Mouse (Mus musculus) lung, adult 2 months (tissue): ENCODE results near the gene Pias3. TPM values are rescaled to one million over a fixed set of nuclear protein-coding genes. Genes with fewer than 3 reads are reported as not detected.
"Not testable (repeated sequence)": the region's sequence is repeated elsewhere in the genome, so short reads cannot be mapped to it uniquely, and the experiment has no call there.

ENCODE experiments used
- DNase-seq: peaks from one replicate; pipeline ENCODE4 v3.0.0; 2022
- H3K4me1 ChIP-seq: fragments of 200-500 bp; 2 replicates; pipeline ENCODE4 v1.6.1; 2011; ENCODE audit warnings: low read length; ENCODE audit not compliant: control insufficient read depth, insufficient read depth
- H3K4me3 ChIP-seq: fragments of 200-500 bp; replicated peaks from 2 replicates; pipeline ENCODE3; 2011; ENCODE audit warnings: low read depth, mild to moderate bottlenecking, control low read depth, low read length; ENCODE audit errors: extremely low read depth
- CTCF ChIP-seq: fragments of 200-500 bp; IDR thresholded peaks from 2 replicates; pipeline ENCODE4 v1.5.1; 2011; ENCODE audit warnings: mild to moderate bottlenecking, low read length, control low read depth; ENCODE audit not compliant: insufficient read depth
- POLR2A ChIP-seq: fragments of 200-500 bp; IDR thresholded peaks from 2 replicates; pipeline ENCODE4 v1.6.1; 2011; ENCODE audit warnings: low read depth, mild to moderate bottlenecking, control low read depth, low read length, borderline replicate concordance; ENCODE audit errors: extremely low read depth
- WGBS: fragments of 180-500 bp; shearing (Covaris S2); methylation state at CpG from one replicate; pipeline ENCODE4 v1.1.7; 2018; 5-methylcytosine and 5-hydroxymethylcytosine counted together
- polyA plus RNA-seq: library from polyadenylated mRNA; depleted of rRNA; stranded (reverse); fragments of >200 nt; gene quantifications from 2 replicates; pipeline ENCODE4 v1.2.3, GENCODE M21; 2012

The Pias3 gene
- polyA plus RNA-seq, 1 experiment: 44.1 TPM

DNA sequence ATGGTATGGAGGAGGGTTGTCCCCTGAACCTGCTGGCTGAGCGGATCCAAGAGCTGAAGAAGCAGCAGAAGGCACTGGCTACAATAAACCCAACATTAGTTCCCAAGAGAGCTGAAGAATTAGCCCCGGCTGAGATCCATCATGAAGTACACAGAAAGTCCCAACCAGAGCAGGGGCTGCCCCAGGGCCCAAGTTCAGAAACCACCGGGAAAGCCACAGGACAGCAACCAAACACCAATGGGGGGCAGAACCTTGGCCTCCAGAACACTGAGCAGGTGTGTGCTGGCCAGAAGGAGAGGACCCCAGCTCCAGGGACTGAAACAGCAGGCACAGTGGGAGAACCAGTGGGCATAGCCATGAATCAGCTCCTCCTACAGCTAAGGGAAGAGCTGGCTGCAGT, 12.7 kb upstream of the Pias3 start:
- WGBS: 93% methylated on average over 3 of the region's 3 CpGs
- no peak for TF ChIP-seq POLR2A
- no peak for TF ChIP-seq CTCF
- Histone ChIP-seq H3K4me1 (no peaks in the 10 kb centered on the region), H3K4me3 (no peak overlapping the region)
- DNase-seq: no peak

DNA sequence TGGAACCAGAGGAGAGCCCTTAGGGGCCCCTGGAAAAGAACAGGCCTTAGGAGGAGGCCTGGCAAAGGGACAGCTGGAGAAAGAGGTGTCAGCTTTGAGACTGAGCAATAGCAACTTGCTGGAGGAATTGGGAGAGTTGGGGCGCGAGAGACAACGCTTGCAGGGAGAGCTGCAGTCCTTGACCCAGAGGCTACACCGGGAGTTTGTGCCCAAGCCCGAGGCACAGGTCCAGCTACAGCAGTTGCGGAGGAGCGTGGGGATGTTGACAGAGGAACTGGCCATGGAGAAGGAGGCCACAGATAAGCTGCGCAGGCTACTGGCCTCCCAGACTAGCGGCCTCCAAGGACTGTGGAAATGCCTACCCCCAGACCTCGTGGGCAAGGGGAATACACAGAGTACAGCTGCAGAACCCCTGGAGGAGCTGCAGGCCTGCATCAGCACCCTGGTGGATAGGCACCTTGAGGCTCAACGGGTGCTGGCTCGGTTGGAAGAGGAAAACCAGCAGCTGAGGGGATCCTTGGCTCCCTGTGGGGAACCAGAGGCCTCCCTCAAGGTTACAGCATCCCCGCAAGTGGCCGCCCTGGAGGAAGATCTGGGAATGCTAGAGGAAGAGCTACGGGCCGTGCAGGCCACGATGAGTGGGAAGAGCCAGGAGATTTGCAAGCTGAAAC, 11.9 kb upstream of the Pias3 start:
- TF ChIP-seq CTCF (no peak), POLR2A (no peak)
- no peak for DNase-seq
- H3K4me3 ChIP-seq: no peak overlapping the region
- 49% methylated on average over 17 of the region's 17 CpGs for WGBS
- no peaks in the 10 kb centered on the region for H3K4me1 ChIP-seq

- no peaks in the 10 kb centered on the region for H3K4me1 ChIP-seq
- DNase-seq: no peak
- 22% methylated on average over 28 of the region's 28 CpGs for WGBS
- no peak overlapping the region for H3K4me3 ChIP-seq
- TF ChIP-seq POLR2A: no peak
- no peak for TF ChIP-seq CTCF
Measured at GRCm38 (mm10) chr3:96684822-96685156, 11.4 kb upstream of the Pias3 start.

- DNase-seq, H3K4me1 ChIP-seq, H3K4me3 ChIP-seq: not testable (repeated sequence)
- 89% methylated on average over 5 of the region's 5 CpGs for WGBS
Measured at GRCm38 (mm10) chr3:96686057-96686456, 10.1 kb upstream of the Pias3 start.

DNA sequence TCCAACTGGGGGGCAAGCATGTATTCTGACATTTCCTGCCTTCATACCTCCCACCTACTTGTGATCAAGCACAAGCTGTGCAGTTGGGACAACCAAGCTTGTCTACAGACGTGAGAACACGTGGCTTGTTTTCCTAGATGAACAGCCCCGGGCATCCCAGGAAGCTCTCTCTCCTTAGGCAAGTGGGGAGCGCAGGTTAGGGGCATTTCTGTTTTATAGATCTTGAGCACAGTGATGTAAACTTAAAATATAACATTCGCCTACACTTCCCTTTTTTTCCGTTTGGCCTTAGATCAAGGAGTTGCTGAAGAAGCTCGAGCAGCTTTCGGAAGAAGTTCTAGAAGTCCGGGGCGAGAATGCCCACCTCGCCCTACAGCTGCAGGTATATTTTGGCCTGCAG, 7.3 kb upstream of the Pias3 start:
- no peak overlapping the region for H3K4me3 ChIP-seq
- H3K4me1 ChIP-seq: no peaks in the 10 kb centered on the region
- TF ChIP-seq POLR2A (no peak), CTCF (no peak)
- 71% methylated on average over 11 of the region's 11 CpGs for WGBS
- no peak for DNase-seq

- no peak for TF ChIP-seq POLR2A
- 0 out of 2 replicates have a peak, but pooled peaks have one; percentile 4 for TF ChIP-seq CTCF
- no peak for DNase-seq
- Histone ChIP-seq H3K4me3 (no peak overlapping the region), H3K4me1 (no peaks in the 10 kb centered on the region)
- WGBS: 52% methylated on average over 3 of the region's 3 CpGs
Measured at GRCm38 (mm10) chr3:96690298-96690697, 5.9 kb upstream of the Pias3 start.

DNA sequence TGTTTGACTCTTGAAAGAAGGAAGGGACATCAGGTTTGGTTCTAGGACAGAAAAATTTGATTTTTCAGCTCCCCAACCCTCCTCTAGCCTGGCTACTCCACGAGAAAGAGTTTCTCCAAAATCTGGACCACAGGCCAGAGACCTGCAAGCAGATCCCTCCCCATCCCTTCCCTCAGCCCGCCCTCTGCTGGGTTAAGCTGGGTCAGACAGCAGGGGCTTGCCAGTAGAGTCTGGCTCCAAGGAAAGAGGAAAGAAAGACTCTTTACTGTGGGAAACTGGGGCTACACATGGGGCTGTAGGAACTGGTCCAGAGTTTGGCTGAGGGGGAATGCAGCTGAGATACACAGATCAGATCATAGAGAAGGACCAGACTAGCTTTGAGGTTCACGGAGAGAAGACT, 3.7 kb upstream of the Pias3 start:
- DNase-seq: no peak
- H3K4me3 ChIP-seq: no peak overlapping the region
- 21% methylated on average over 3 of the region's 3 CpGs for WGBS
- TF ChIP-seq POLR2A (no peak), CTCF (no peak)
- H3K4me1 ChIP-seq: 0 out of 2 replicates have a peak, but pooled peaks cover 4% of the 10 kb centered on the region

- TF ChIP-seq POLR2A: no peak
- no peak for TF ChIP-seq CTCF
- DNase-seq: no peak
- Histone ChIP-seq H3K4me1 (0 out of 2 replicates have a peak, but pooled peaks cover 4% of the 10 kb centered on the region), H3K4me3 (no peak overlapping the region)
- WGBS: 55% methylated on average over 1 of the region's 1 CpGs
Measured at GRCm38 (mm10) chr3:96693579-96693978, 2.6 kb upstream of the Pias3 start.

DNA sequence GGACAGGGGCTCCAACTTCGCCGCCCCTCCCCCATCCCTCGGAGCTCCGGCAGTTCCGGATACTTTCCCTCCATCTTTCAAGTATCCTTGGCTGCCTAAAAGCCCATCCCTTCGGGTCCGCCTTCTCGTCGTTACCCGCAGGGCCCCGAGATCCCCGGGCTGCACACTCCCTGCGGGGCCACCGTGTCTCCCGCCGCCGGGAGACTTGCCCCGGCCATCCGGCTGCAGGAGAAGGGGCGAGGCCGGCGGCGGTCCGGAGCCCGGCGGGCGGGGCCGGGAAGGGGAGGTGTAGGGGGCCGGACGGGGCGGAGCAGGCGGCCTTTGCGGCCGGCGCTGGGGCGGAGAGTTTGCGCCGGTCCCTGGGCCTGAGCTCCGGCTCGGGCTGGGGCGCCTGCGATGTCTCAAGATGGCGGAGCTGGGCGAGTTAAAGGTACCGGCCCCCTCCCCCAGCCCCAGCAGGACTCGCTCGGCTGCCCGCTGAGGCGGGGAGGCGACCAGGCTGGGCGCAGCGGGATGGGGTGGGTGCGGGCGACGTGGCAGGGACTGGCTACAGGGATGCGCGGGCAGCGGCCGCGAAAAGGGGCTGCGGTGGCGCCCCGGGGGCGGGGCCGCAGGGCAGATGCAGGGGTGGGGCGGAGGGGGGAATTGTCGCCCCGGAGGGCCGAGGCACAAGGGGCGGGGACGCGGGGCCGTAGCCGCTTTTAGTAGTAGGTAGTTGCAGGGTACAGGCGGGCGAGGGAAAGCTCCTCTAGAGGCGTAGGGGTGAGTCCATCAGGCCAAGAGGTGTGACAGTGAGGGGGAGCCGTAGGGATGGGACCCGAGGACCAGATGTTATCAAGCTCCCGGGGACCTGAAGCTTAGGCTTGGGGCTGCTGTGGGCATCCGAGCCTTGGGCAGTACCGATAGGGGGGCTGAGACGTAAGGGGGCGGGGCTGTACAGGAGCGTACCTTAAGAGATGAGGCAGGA, 865 bp downstream of the Pias3 start:
- TF ChIP-seq POLR2A: peak; percentile 61
- no peak for TF ChIP-seq CTCF
- H3K4me1 ChIP-seq: 0 out of 2 replicates have a peak, but pooled peaks cover 4% of the 10 kb centered on the region
- H3K4me3 ChIP-seq: peak overlapping the region; percentile 99
- peak; percentile 93 for DNase-seq
- under 1% methylated on average over 83 of the region's 85 CpGs for WGBS
